Comparison of ENCODE assay signal across 31 mouse cellular contexts in the genomic region with DNA sequence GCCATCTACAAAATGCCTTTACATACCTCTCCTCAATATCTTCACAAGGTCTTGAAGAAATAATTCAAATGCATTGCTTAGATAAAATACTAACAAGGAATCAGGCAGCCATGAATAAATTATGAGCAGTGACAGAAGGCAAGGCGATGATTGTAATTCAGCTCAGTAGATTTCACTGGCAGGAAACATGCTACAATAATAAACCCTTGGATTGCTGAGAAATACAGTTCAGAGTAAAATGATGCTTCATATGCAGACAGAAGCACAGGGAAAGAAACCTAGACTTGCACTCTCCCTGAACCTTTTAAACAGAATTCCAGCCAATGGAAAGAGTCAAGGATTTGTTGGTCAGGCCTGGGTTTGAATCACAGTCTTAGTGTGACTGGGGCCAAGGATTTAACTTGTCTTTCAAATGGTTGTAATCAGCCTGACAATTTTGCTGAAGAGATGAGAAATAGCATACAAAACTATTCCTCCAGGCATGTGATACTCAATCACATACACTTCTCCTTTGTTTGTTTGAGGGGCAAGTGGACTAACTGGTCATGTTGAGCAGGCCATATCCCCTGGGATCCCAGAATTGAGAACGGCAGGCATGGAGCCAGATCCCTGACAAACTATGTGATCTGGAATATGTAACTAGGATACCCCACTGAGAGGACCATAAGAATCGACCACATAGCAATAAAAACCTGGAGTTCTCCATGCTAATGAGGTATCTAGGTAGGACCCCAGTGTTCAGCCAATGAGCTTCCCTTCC. TPM values are rescaled to one million over a fixed set of nuclear protein-coding genes. Genes with fewer than 3 reads are reported as not detected.
DNase-seq lines count a peak whose midpoint lies in the region; ATAC-seq and TF ChIP-seq lines count a peak whose summit lies in the region.
"Had no signal": no experiment of that assay in that cellular context is flagged by ENCODE, and none has a peak within 500 bp of the region (broad histone marks: within the 10 kb centered on the region; RNA-seq: fewer than 3 reads in every experiment).

No protein-coding gene starts in this region.

- peak overlapping the region; percentile 43 for H3K27ac ChIP-seq in layer of hippocampus, adult 2 months
- 0 out of 2 replicates have a peak overlapping the region, but pooled peaks have one; percentile 53 for H3K27ac ChIP-seq in midbrain, embryonic 16.5 days (ENCODE audit: low read length)
- H3K27ac ChIP-seq in midbrain, embryonic 10.5 days (replicated peaks), result no peak overlapping the region
- H3K27ac ChIP-seq in forebrain, postnatal 0 days (ENCODE audit: low read depth, low read length), result peak overlapping the region; percentile 75
- H3K27ac ChIP-seq: gastrocnemius, adult 2 months; hindbrain, embryonic 12.5 days; hindbrain, postnatal 0 days; intestine, embryonic 15.5 days; limb, embryonic 13.5 days; neural tube, embryonic 13.5 days had no signal

- no peaks in the 10 kb centered on the region for H3K9me3 ChIP-seq in midbrain, embryonic 16.5 days (replicated peaks; ENCODE audit: control insufficient read depth, low read length, poor library complexity, severe bottlenecking)
- H3K9me3 ChIP-seq in midbrain, embryonic 10.5 days (replicated peaks), result no peaks in the 10 kb centered on the region
- no peaks in the 10 kb centered on the region for H3K9me3 ChIP-seq in forebrain, postnatal 0 days (ENCODE audit: low read length)
- H3K9me3 ChIP-seq: hindbrain, embryonic 12.5 days; intestine, embryonic 15.5 days; limb, embryonic 13.5 days; megakaryocyte, embryonic 14.5 days; neural tube, embryonic 13.5 days had no signal

- no peaks in the 10 kb centered on the region for H3K36me3 ChIP-seq in midbrain, embryonic 16.5 days (ENCODE audit: control insufficient read depth, insufficient read depth, low read length)
- H3K36me3 ChIP-seq in midbrain, embryonic 10.5 days, result no peaks in the 10 kb centered on the region
- H3K36me3 ChIP-seq in forebrain, postnatal 0 days (ENCODE audit: insufficient read depth), result no peaks in the 10 kb centered on the region
- H3K36me3 ChIP-seq: hindbrain, embryonic 12.5 days; intestine, embryonic 15.5 days; limb, embryonic 13.5 days; neural tube, embryonic 13.5 days had no signal

- WGBS in midbrain, embryonic 16.5 days, result 46% methylated on average over 3 of the region's 3 CpGs
- 85% methylated on average over 3 of the region's 3 CpGs for WGBS in midbrain, embryonic 10.5 days
- 51% methylated on average over 3 of the region's 3 CpGs for WGBS in forebrain, postnatal 0 days

- DNase-seq in cerebellum, postnatal 14 days, result peak; percentile 34 to 46
- no peak for DNase-seq in cerebellum, postnatal 4 days (ENCODE audit: low spot score in 2 of 2)
- peak in 1 of 2 experiments; percentile 28 for DNase-seq in layer of hippocampus, adult 2 months (ENCODE audit: low spot score in 2 of 2)
- no peak for DNase-seq in layer of hippocampus, postnatal 36 days
- DNase-seq in midbrain, embryonic 10.5 days (ENCODE audit: low spot score), result no peak
- DNase-seq in forebrain, postnatal 0 days, result peak; percentile 58
- DNase-seq in thymus, postnatal 25 days, result no peak
- DNase-seq: adrenal gland, postnatal 10 days; gastrocnemius, adult 2 months; gastrocnemius, postnatal 36 days; heart, adult 18-20 months; heart, postnatal 36 days; kidney, adult 2 months; kidney, postnatal 36 days; layer of hippocampus, adult 9-11 months; lung, postnatal 4 days; right cerebral cortex, postnatal 25 days; spleen, adult 18-20 months; thymus, postnatal 14 days had no signal

- peak; percentile 48; the same call in 1 of the 2 replicates for ATAC-seq in midbrain, embryonic 16.5 days
- peak; percentile 87 for ATAC-seq in forebrain, postnatal 0 days
- ATAC-seq: hindbrain, postnatal 0 days; intestine, embryonic 15.5 days; Patski had no signal

- H3K4me2 ChIP-seq in midbrain, embryonic 16.5 days (ENCODE audit: low read length), result no peak overlapping the region
- H3K4me2 ChIP-seq in forebrain, postnatal 0 days (ENCODE audit: low read depth), result no peak overlapping the region
- H3K4me2 ChIP-seq: heart, embryonic 11.5 days; hindbrain, embryonic 12.5 days; intestine, embryonic 15.5 days; limb, embryonic 13.5 days; liver, embryonic 11.5 days; neural tube, embryonic 13.5 days had no signal

- no peaks in the 10 kb centered on the region for H3K4me1 ChIP-seq in midbrain, embryonic 16.5 days (ENCODE audit: control insufficient read depth, insufficient read depth, low read length)
- no peaks in the 10 kb centered on the region for H3K4me1 ChIP-seq in midbrain, embryonic 10.5 days
- H3K4me1 ChIP-seq in forebrain, postnatal 0 days (ENCODE audit: insufficient read depth), result peaks cover 14% of the 10 kb centered on the region; the same call in 1 of the 2 replicates
- H3K4me1 ChIP-seq: hindbrain, embryonic 12.5 days; intestine, embryonic 15.5 days; megakaryocyte, embryonic 14.5 days; neural tube, embryonic 13.5 days had no signal

- no peak overlapping the region for H3K9ac ChIP-seq in midbrain, embryonic 16.5 days (ENCODE audit: low read depth, low read length)
- no peak overlapping the region for H3K9ac ChIP-seq in forebrain, postnatal 0 days
- H3K9ac ChIP-seq: hindbrain, embryonic 12.5 days; intestine, embryonic 15.5 days; limb, embryonic 13.5 days; neural tube, embryonic 13.5 days had no signal

- H3K27me3 ChIP-seq in midbrain, embryonic 16.5 days (ENCODE audit: control insufficient read depth, insufficient read depth, low read depth, low read length), result no peaks in the 10 kb centered on the region
- no peaks in the 10 kb centered on the region for H3K27me3 ChIP-seq in midbrain, embryonic 10.5 days (ENCODE audit: low read depth, poor library complexity, severe bottlenecking)
- H3K27me3 ChIP-seq in forebrain, postnatal 0 days (ENCODE audit: insufficient read depth, low read length), result no peaks in the 10 kb centered on the region
- H3K27me3 ChIP-seq: hindbrain, embryonic 12.5 days; intestine, embryonic 15.5 days; limb, embryonic 13.5 days; neural tube, embryonic 13.5 days had no signal

- no peak for TF ChIP-seq CTCF in layer of hippocampus, adult 2 months (conservative IDR thresholded peaks at IDR 0.05)
- TF ChIP-seq CTCF in forebrain, postnatal 0 days (IDR thresholded peaks at IDR 0.05; ENCODE audit: low read depth), result no peak

- H3K4me3 ChIP-seq in layer of hippocampus, adult 2 months, result no peak overlapping the region
- H3K4me3 ChIP-seq in midbrain, embryonic 16.5 days (ENCODE audit: low read depth, low read length), result no peak overlapping the region
- no peak overlapping the region for H3K4me3 ChIP-seq in midbrain, embryonic 10.5 days
- no peak overlapping the region for H3K4me3 ChIP-seq in forebrain, postnatal 0 days (ENCODE audit: low read depth, low read length)
- H3K4me3 ChIP-seq: erythroblast, embryonic 14.5 days; gastrocnemius, adult 2 months; hindbrain, embryonic 12.5 days; intestine, embryonic 15.5 days; limb, embryonic 13.5 days; megakaryocyte, embryonic 14.5 days; neural tube, embryonic 13.5 days had no signal

RNA-seq across cellular contexts. Expression of gene 1700019D03Rik, which starts 1.1 kb away (rescaled TPM):
- total RNA-seq in layer of hippocampus, adult 2 months (2021), result 1 to 10 TPM; 7.8 to 7.9 TPM
- total RNA-seq in layer of hippocampus, postnatal 36 days (2021), result 1 to 10 TPM; 7.2 to 7.4 TPM
- 3.8 and 5.5 TPM in 2 replicates for polyA plus RNA-seq in midbrain, embryonic 16.5 days (2015; fragmentation: Nextera tagmentation; extraction: Ambion mirVana)
- polyA plus RNA-seq in midbrain, embryonic 10.5 days (2016; fragmentation: Nextera tagmentation; extraction: Ambion mirVana), result 2.7 and 3.6 TPM in 2 replicates
- total RNA-seq in forebrain, postnatal 0 days (2014; rRNA removed), result 3.2 and 4.2 TPM in 2 replicates
- polyA plus RNA-seq in forebrain, postnatal 0 days (2015; fragmentation: Nextera tagmentation; extraction: Ambion mirVana), result 5.7 and 6.6 TPM in 2 replicates
- total RNA-seq: MEL had no signal
- polyA plus RNA-seq: erythroblast, embryonic 14.5 days had no signal

RNA-seq across cellular contexts. Expression of gene Mstn, which starts 42.5 kb away (rescaled TPM):
- total RNA-seq in layer of hippocampus, adult 2 months (2021), result under 1 TPM; 0.69 to 0.83 TPM
- total RNA-seq in layer of hippocampus, postnatal 36 days (2021), result under 1 TPM; 0.51 to 0.65 TPM
- 0.18 and 0.25 TPM in 2 replicates for polyA plus RNA-seq in midbrain, embryonic 16.5 days (2015; fragmentation: Nextera tagmentation; extraction: Ambion mirVana)
- polyA plus RNA-seq in midbrain, embryonic 10.5 days (2016; fragmentation: Nextera tagmentation; extraction: Ambion mirVana), result 0.27 and 0.47 TPM in 2 replicates
- total RNA-seq in forebrain, postnatal 0 days (2014; rRNA removed), result 1.2 and 1.4 TPM in 2 replicates
- polyA plus RNA-seq in forebrain, postnatal 0 days (2015; fragmentation: Nextera tagmentation; extraction: Ambion mirVana), result 0.70 and 0.98 TPM in 2 replicates
- total RNA-seq: MEL had no signal
- polyA plus RNA-seq: erythroblast, embryonic 14.5 days; Patski had no signal

Comparison
In these comparisons a context has a peak if more than half of its experiments do, and no peak if none do; other contexts are left out.
1. DNase-seq: peak in cerebellum, postnatal 14 days (2 of 2) and forebrain, postnatal 0 days (single experiment); none in cerebellum, postnatal 4 days (0 of 2), layer of hippocampus, postnatal 36 days (0 of 2), midbrain, embryonic 10.5 days (single experiment) and thymus, postnatal 25 days (single experiment).